Comparison of ENCODE assay signal across 8 mouse cellular contexts in the genomic region with DNA sequence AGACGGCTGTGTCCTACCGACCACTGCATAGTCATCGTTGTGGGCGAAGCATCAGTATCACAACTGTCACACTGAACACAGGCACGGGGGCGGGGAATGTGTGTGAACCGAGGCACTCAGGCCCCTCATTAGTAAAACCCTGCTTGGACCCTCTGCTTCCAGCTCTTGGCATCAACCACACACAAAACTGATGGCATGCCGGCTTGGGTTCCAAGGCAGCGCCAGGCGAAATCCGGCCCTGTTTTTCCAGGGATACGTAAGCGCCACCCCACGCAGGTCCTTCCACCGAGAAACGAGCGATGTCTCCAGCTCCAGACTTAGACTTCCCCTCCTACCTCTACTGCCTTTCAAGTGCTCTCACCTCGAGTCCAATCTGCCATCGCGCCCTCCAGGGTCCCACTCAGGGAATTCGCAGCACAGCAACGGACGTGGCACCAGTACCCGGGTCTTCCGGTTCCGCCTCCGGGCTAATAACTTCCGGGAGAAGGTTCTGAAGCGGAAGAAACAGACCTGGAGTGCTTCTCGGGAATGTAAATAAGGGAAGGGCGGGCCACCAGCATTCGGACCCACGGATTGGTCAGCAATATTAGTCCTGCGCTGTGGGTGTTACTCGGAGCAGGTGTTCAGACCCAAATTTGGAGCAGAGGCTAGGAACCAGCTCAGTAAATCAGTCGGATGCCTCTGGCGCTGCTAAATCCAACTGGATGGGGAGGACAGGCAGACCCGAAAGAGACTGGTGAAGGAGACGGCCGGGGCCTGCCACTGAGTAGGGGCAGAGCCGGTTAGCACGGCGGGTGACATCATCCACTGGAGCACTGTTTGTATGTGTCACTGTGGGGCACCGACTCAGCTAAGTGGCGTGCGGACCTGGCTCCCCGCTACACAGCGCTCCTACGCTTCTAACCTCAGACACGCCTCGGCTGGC. TPM values are rescaled to one million over a fixed set of nuclear protein-coding genes. Genes with fewer than 3 reads are reported as not detected.
DNase-seq lines count a peak whose midpoint lies in the region; ATAC-seq lines count a peak whose summit lies in the region.

A gene (minus strand): TSS at position 472 of the 925 bp plus-strand sequence.

- peak; percentile 73 for ATAC-seq in erythroblast, adult 5-6 weeks (replicated peaks; ENCODE audit: low FRiP score, poor library complexity, severe bottlenecking)
- peak; percentile 84 for ATAC-seq in kidney, embryonic 15.5 days (replicated peaks; ENCODE audit: low FRiP score)
- peak; percentile 76 for ATAC-seq in monocyte, adult 5-6 weeks (replicated peaks; ENCODE audit: insufficient number of reproducible peaks, low FRiP score, low TSS enrichment, poor library complexity, severe bottlenecking)

- peak within 1 kb of the TSS; percentile 83 for H3K4me3 ChIP-seq in heart, embryonic 10.5 days
- H3K4me3 ChIP-seq in kidney, embryonic 15.5 days (replicated peaks), result peak within 1 kb of the TSS; percentile 92

- peak; percentile 95 for DNase-seq in A20 (ENCODE audit: low read depth, low spot score)
- DNase-seq in brain, adult 2 months (ENCODE audit: low read depth, low spot score), result peak; percentile 98
- DNase-seq in heart, embryonic 10.5 days (ENCODE audit: low spot score), result peak; percentile 97
- DNase-seq in liver, result peak; percentile 88
- DNase-seq in spleen, postnatal 4 days (ENCODE audit: low spot score in 2 of 2), result peak; percentile 75 to 85

- peaks cover 65% of the 10 kb centered on the region for H3K36me3 ChIP-seq in heart, embryonic 10.5 days
- peaks cover 63% of the 10 kb centered on the region for H3K36me3 ChIP-seq in kidney, embryonic 15.5 days

- H3K27ac ChIP-seq in heart, embryonic 10.5 days, result peak within 1 kb of the TSS; percentile 91
- peak within 1 kb of the TSS; percentile 95 for H3K27ac ChIP-seq in kidney, embryonic 15.5 days

- no peaks in the 10 kb centered on the region for H3K27me3 ChIP-seq in heart, embryonic 10.5 days (ENCODE audit: insufficient read depth, poor library complexity, severe bottlenecking)
- no peaks in the 10 kb centered on the region for H3K27me3 ChIP-seq in kidney, embryonic 15.5 days

- peaks cover 34% of the 10 kb centered on the region for H3K4me1 ChIP-seq in heart, embryonic 10.5 days
- H3K4me1 ChIP-seq in kidney, embryonic 15.5 days, result peaks cover 28% of the 10 kb centered on the region

- H3K4me2 ChIP-seq in kidney, embryonic 15.5 days, result peak within 1 kb of the TSS; percentile 100

- H3K9ac ChIP-seq in kidney, embryonic 15.5 days, result peak within 1 kb of the TSS; percentile 93

- H3K9me3 ChIP-seq in heart, embryonic 10.5 days, result no peaks in the 10 kb centered on the region
- no peaks in the 10 kb centered on the region for H3K9me3 ChIP-seq in kidney, embryonic 15.5 days (replicated peaks)

- WGBS in heart, embryonic 10.5 days, result under 1% methylated on average over 51 of the region's 51 CpGs
- WGBS in kidney, embryonic 15.5 days, result under 1% methylated on average over 51 of the region's 51 CpGs

RNA-seq across cellular contexts. Expression of the gene that starts here (rescaled TPM):
- total RNA-seq in erythroblast, adult 5-6 weeks (2015; ENCODE audit: low replicate concordance), result not detected in 2 replicates
- total RNA-seq in erythroblast, adult 5-6 weeks (2017; ENCODE audit: low replicate concordance), result not detected in 2 replicates
- polyA plus RNA-seq in heart, embryonic 10.5 days (2016; fragmentation: Nextera tagmentation; extraction: Ambion mirVana), result not detected in 2 replicates
- not detected in 2 replicates for polyA plus RNA-seq in kidney, embryonic 15.5 days (2015; fragmentation: Nextera tagmentation; extraction: Ambion mirVana)
- 0.58 to 9.3 TPM in 2 of 3 replicates, not detected in the other for total RNA-seq in monocyte, adult 5-6 weeks (2017)

Comparison
In these comparisons a context has a peak if more than half of its experiments do, and no peak if none do; other contexts are left out.
1. Peak in every context shown above with its lines: DNase-seq, ATAC-seq, H3K4me3 ChIP-seq and H3K27ac ChIP-seq.
2. Peak in ATAC-seq in erythroblast, adult 5-6 weeks; RNA of the gene not detected or under 1 TPM.
3. Peak in DNase-seq, H3K4me3 ChIP-seq and H3K27ac ChIP-seq in heart, embryonic 10.5 days; RNA of the gene not detected or under 1 TPM.
4. Peak in ATAC-seq, H3K4me3 ChIP-seq, H3K27ac ChIP-seq, H3K9ac ChIP-seq and H3K4me2 ChIP-seq in kidney, embryonic 15.5 days; RNA of the gene not detected or under 1 TPM.